Mouse (Mus musculus) kidney, embryonic 14.5 days (tissue): ENCODE results near the gene Olfr986. TPM values are rescaled to one million over a fixed set of nuclear protein-coding genes. Genes with fewer than 3 reads are reported as not detected.
"Not testable (repeated sequence)": the region's sequence is repeated elsewhere in the genome, so short reads cannot be mapped to it uniquely, and the experiment has no call there.

Source experiments
- ATAC-seq: fragments of 200-750 bp; cut with Nextera tagmentation; 2 replicates; pipeline ENCODE4 v1.8.0; 2017; ENCODE audit warnings: moderate number of reproducible peaks, mild to moderate bottlenecking, moderate TSS enrichment, moderate library complexity; ENCODE audit not compliant: low FRiP score, low TSS enrichment
- H3K27ac ChIP-seq: fragments of 300-500 bp; sonication (generic); 2 replicates; pipeline ENCODE4 v1.5.1; 2014; ENCODE audit warnings: low read depth, mild to moderate bottlenecking, low read length, moderate library complexity, mixed read lengths
- H3K27me3 ChIP-seq: fragments of 300-500 bp; sonication (generic); 2 replicates; pipeline ENCODE4 v1.6.1; 2014; ENCODE audit warnings: mild to moderate bottlenecking, low read length; ENCODE audit not compliant: control insufficient read depth, insufficient read depth
- H3K36me3 ChIP-seq: fragments of 300-500 bp; sonication (generic); 2 replicates; pipeline ENCODE4 v1.6.1; 2014; ENCODE audit warnings: low read length, mixed read lengths; ENCODE audit not compliant: control insufficient read depth, insufficient read depth
- H3K4me1 ChIP-seq: fragments of 300-500 bp; sonication (generic); 2 replicates; pipeline ENCODE4 v1.6.1; 2014; ENCODE audit warnings: low read length, mixed read lengths; ENCODE audit not compliant: control insufficient read depth, insufficient read depth
- H3K4me2 ChIP-seq: fragments of 300-500 bp; sonication (generic); replicated peaks from 2 replicates; pipeline ENCODE4 v1.6.1; 2014; ENCODE audit warnings: low read depth, mild to moderate bottlenecking, low read length
- H3K4me3 ChIP-seq: fragments of 300-500 bp; sonication (generic); 2 replicates; pipeline ENCODE4 v1.5.1; 2014; ENCODE audit warnings: mild to moderate bottlenecking, low read length
- H3K9ac ChIP-seq: fragments of 300-500 bp; sonication (generic); 2 replicates; pipeline ENCODE4 v1.6.1; 2014; ENCODE audit warnings: low read depth, mild to moderate bottlenecking, low read length, moderate library complexity
- H3K9me3 ChIP-seq: fragments of 300-500 bp; sonication (generic); 2 replicates; pipeline ENCODE4 v1.6.1; 2016; ENCODE audit warnings: low read length; ENCODE audit not compliant: control insufficient read depth
- WGBS: fragments of 180-500 bp; shearing (Covaris S2); extraction: QIAGEN DNeasy Blood & Tissue Kit; methylation state at CpG from one replicate; pipeline ENCODE4 v1.1.7; 2014; 5-methylcytosine and 5-hydroxymethylcytosine counted together
- polyA plus RNA-seq: library from polyadenylated mRNA; unstranded; fragments of >200 nt; fragmentation: Nextera tagmentation; extraction: Ambion mirVana; gene quantifications from 2 replicates; pipeline ENCODE4 v1.2.1, GENCODE M21; 2014

Gene Olfr986
- not detected in 2 replicates for polyA plus RNA-seq

- Histone ChIP-seq H3K4me1 (no peaks in the 10 kb centered on the region), H3K27me3 (no peaks in the 10 kb centered on the region), H3K9ac (no peak within 1 kb of the TSS), H3K9me3 (no peaks in the 10 kb centered on the region), H3K4me2 (no peak within 1 kb of the TSS), H3K27ac (no peak within 1 kb of the TSS), H3K36me3 (no peaks in the 10 kb centered on the region), H3K4me3 (no peak within 1 kb of the TSS)
- 89% methylated on average over 5 of the region's 5 CpGs for WGBS
- no peak for ATAC-seq
Observed at GRCm38 (mm10) chr9:40180620-40181019, at the start of gene Olfr986. Gene Olfr986 (plus strand): TSS chr9:40180920.

GRCm38 (mm10) chr9:40136987-40137688 lies 43.6 kb upstream of the Olfr986 start:
- H3K9me3 ChIP-seq = no peaks in the 10 kb centered on the region
- H3K36me3 ChIP-seq = no peaks in the 10 kb centered on the region
- H3K27ac ChIP-seq = no peak overlapping the region
- no peak for ATAC-seq
- H3K27me3 ChIP-seq = no peaks in the 10 kb centered on the region
- whole genome bisulfite sequencing = 79% methylated on average over 6 of the region's 6 CpGs
- no peak overlapping the region for H3K4me3 ChIP-seq
- no peak overlapping the region for H3K9ac ChIP-seq
- H3K4me2 ChIP-seq = no peak overlapping the region
- H3K4me1 ChIP-seq = no peaks in the 10 kb centered on the region

- Histone ChIP-seq H3K4me1 (no peaks in the 10 kb centered on the region), H3K4me3 (no peak overlapping the region), H3K4me2 (no peak overlapping the region), H3K27ac (no peak overlapping the region), H3K9ac (no peak overlapping the region), H3K27me3 (no peaks in the 10 kb centered on the region), H3K36me3 (no peaks in the 10 kb centered on the region), H3K9me3 (no peaks in the 10 kb centered on the region)
- ATAC-seq = no peak
- 39% methylated on average over 4 of the region's 4 CpGs for WGBS
Observed at GRCm38 (mm10) chr9:40139484-40139883, 41.2 kb upstream of the Olfr986 start.

- 45% methylated on average over 1 of the region's 1 CpGs for WGBS
- Histone ChIP-seq H3K9ac (no peak overlapping the region), H3K27me3 (no peaks in the 10 kb centered on the region), H3K4me3 (no peak overlapping the region), H3K27ac (no peak overlapping the region), H3K4me1 (no peaks in the 10 kb centered on the region), H3K9me3 (no peaks in the 10 kb centered on the region), H3K36me3 (no peaks in the 10 kb centered on the region), H3K4me2 (no peak overlapping the region)
- no peak for ATAC-seq
Observed at GRCm38 (mm10) chr9:40141544-40141943, 39.2 kb upstream of the Olfr986 start.

DNA sequence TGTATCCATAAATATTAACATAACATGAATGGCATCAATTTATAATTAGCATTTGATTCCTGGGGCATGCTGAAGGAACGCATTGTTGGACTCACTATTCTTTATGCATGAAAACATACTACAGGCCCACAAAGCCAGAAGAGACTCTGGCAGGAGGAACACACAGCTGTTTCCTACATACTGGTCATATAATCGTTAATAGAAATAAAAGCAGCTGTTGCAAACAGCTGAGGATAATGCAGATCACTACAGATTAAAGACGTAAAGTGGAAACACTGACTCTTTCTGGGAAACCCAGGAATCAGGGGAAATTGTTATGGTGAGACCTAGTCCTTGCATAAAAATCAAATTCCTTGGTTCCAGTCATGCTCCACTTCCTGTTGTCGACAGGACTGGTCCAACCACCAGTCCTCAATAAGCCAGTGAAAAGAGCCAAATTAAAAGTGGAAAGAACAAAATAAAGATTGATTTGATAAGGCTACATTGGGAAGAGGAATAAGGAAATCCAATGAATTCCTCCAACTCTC lies 25.5 kb upstream of the Olfr986 start:
- 61% methylated on average over 4 of the region's 4 CpGs for WGBS
- Histone ChIP-seq H3K9ac (no peak overlapping the region), H3K4me2 (no peak overlapping the region), H3K27me3 (no peaks in the 10 kb centered on the region), H3K4me1 (no peaks in the 10 kb centered on the region), H3K27ac (no peak overlapping the region), H3K9me3 (no peaks in the 10 kb centered on the region), H3K4me3 (no peak overlapping the region), H3K36me3 (no peaks in the 10 kb centered on the region)
- ATAC-seq = no peak

DNA sequence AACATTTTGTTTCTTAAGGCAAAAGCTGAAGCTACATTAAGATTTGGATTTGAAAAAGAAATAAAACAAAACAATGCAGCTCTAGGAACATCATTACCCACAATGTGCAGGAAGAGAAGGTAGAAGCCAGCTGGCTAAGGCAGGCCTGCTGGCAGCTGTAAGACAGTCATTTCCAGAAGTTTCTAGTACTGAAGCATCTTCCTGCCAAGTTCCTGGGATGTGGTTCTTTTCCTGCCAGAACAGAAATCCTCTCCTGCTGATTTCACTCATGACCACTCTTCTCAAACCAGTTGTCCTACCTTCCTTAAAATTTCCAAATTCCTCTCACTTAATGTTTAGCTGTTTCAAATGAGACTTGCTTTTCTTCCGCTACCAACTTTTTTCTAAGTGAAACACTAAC lies 14.3 kb upstream of the Olfr986 start:
- Histone ChIP-seq H3K4me1 (no peaks in the 10 kb centered on the region), H3K9me3 (no peaks in the 10 kb centered on the region), H3K36me3 (no peaks in the 10 kb centered on the region), H3K4me2 (no peak overlapping the region), H3K27ac (no peak overlapping the region), H3K27me3 (no peaks in the 10 kb centered on the region), H3K9ac (no peak overlapping the region), H3K4me3 (no peak overlapping the region)
- no peak for ATAC-seq
- WGBS = 94% methylated on average over 1 of the region's 1 CpGs

GRCm38 (mm10) chr9:40177017-40177416 lies 3.7 kb upstream of the Olfr986 start:
- H3K4me1 ChIP-seq = no peaks in the 10 kb centered on the region
- 73% methylated on average over 6 of the region's 6 CpGs for WGBS
- ATAC-seq = no peak

GRCm38 (mm10) chr9:40185166-40185565 lies 4.4 kb downstream of the Olfr986 start:
- H3K9ac ChIP-seq, ATAC-seq, H3K27me3 ChIP-seq, H3K4me3 ChIP-seq, H3K9me3 ChIP-seq, H3K27ac ChIP-seq, H3K4me2 ChIP-seq, H3K4me1 ChIP-seq, H3K36me3 ChIP-seq: not testable (repeated sequence)
- WGBS = 65% methylated on average over 2 of the region's 2 CpGs

More at GRCm38 (mm10) chr9:40177017-40177416, 3.7 kb upstream of the Olfr986 start:
- Histone ChIP-seq H3K36me3 (no peaks in the 10 kb centered on the region), H3K4me3 (no peak overlapping the region), H3K9ac (no peak overlapping the region), H3K4me2 (no peak overlapping the region), H3K27ac (no peak overlapping the region), H3K27me3 (no peaks in the 10 kb centered on the region), H3K9me3 (no peaks in the 10 kb centered on the region)

DNA sequence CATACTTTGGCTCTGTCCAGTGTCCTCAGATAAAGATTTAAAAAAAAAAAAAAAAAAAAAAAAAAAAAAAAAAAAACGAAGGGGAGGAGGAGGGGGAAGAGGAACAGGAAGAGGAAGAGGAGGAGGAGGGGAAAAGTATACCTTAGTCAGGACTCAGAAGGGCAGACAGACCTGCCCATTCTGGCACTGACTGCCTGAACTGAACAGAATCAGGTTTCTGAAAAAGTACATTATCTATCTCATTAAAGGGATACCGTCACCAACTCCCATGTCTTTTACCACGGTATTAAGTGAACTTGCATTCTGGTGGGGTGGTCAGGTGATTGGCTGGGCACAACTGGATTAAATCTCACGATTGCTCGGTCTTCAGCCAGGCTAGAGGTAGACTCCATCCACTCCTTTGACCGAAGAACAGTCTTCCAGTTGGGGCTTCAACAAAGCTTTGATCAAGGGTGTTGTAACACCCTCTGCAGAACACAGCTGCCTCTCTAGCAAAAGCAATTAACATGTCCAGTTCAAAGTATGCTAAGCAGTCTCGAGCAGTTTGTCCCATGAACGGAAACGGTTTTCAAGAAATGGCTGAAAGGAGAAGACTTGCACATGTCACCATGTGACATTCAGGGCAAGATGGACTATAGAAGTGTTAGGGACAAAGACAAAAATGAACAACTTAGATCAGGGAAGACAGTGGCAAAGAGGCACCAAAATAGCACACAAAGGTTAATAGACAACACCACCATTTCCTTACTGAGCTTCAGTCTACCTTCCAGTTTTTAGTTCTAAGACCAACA lies 10.6 kb downstream of the Olfr986 start:
- Histone ChIP-seq H3K4me3 (peak overlapping the region; percentile 66), H3K4me1 (peaks cover 7% of the 10 kb centered on the region; the same call in 1 of the 2 replicates), H3K27ac (peak overlapping the region; percentile 82; the same call in 1 of the 2 replicates), H3K9ac (peak overlapping the region; percentile 84; the same call in 1 of the 2 replicates), H3K9me3 (no peaks in the 10 kb centered on the region), H3K36me3 (no peaks in the 10 kb centered on the region), H3K27me3 (no peaks in the 10 kb centered on the region), H3K4me2 (peak overlapping the region; percentile 65)
- no peak for ATAC-seq
- 91% methylated on average over 8 of the region's 9 CpGs for WGBS
